Mouse (Mus musculus) liver, embryonic 16.5 days (tissue): ENCODE measurements at regions not wholly inside any gene's neighbourhood (a gene's known extent, or its start where the extent isn't known, plus 50 kb on each side); places are given as distances from the start of the nearest gene placed in this dataset.

Experiments
- ATAC-seq: fragments of 200-750 bp; cut with Nextera tagmentation; 2 replicates; pipeline ENCODE4 v1.8.0; 2017; ENCODE audit warnings: low read depth, mild to moderate bottlenecking, moderate number of reproducible peaks, moderate library complexity
- H3K27ac ChIP-seq: fragments of 300-500 bp; sonication (generic); 2 replicates; pipeline ENCODE4 v1.5.1; 2014; ENCODE audit warnings: mild to moderate bottlenecking, low read length
- H3K27me3 ChIP-seq: fragments of 300-500 bp; sonication (generic); 2 replicates; pipeline ENCODE4 v1.6.1; 2014; ENCODE audit warnings: low read depth, low read length, mixed read lengths; ENCODE audit not compliant: control insufficient read depth, insufficient read depth
- H3K36me3 ChIP-seq: fragments of 300-500 bp; sonication (generic); 2 replicates; pipeline ENCODE4 v1.6.1; 2014; ENCODE audit warnings: mild to moderate bottlenecking; ENCODE audit not compliant: control insufficient read depth, insufficient read depth
- H3K4me1 ChIP-seq: fragments of 300-500 bp; sonication (generic); 2 replicates; pipeline ENCODE4 v1.6.1; 2014; ENCODE audit warnings: low read depth, low read length, mixed read lengths; ENCODE audit not compliant: control insufficient read depth
- H3K4me2 ChIP-seq: fragments of 300-500 bp; sonication (generic); 2 replicates; pipeline ENCODE4 v1.6.1; 2014; ENCODE audit warnings: low read depth, low read length, mixed read lengths
- H3K4me3 ChIP-seq: fragments of 300-500 bp; sonication (generic); 2 replicates; pipeline ENCODE4 v1.5.1; 2014; ENCODE audit warnings: low read depth, mild to moderate bottlenecking, low read length
- H3K9ac ChIP-seq: fragments of 300-500 bp; sonication (generic); 2 replicates; pipeline ENCODE4 v1.6.1; 2014; ENCODE audit warnings: low read depth, low read length
- H3K9me3 ChIP-seq: fragments of 300-500 bp; sonication (generic); replicated peaks from 2 replicates; pipeline ENCODE4 v1.6.1; 2016; ENCODE audit warnings: low read length; ENCODE audit not compliant: control insufficient read depth
- WGBS: fragments of 180-500 bp; shearing (Covaris S2); extraction: QIAGEN DNeasy Blood & Tissue Kit; methylation state at CpG from one replicate; pipeline ENCODE4 v1.1.7; 2014; ENCODE audit not compliant: insufficient replicate concordance; 5-methylcytosine and 5-hydroxymethylcytosine counted together

- Histone ChIP-seq H3K4me3 (no peak overlapping the region), H3K4me1 (no peaks in the 10 kb centered on the region), H3K36me3 (no peaks in the 10 kb centered on the region), H3K9me3 (no peaks in the 10 kb centered on the region), H3K9ac (no peak overlapping the region), H3K27me3 (no peaks in the 10 kb centered on the region), H3K27ac (no peak overlapping the region), H3K4me2 (no peak overlapping the region)
- no peak for ATAC-seq
- 63% methylated on average over 5 of the region's 5 CpGs for WGBS
These were observed 638.5 kb upstream of the Arid1b start for GRCm38 (mm10) chr17:4355506-4356218.

- H3K27ac ChIP-seq, result no peak overlapping the region
- H3K9me3 ChIP-seq, result no peaks in the 10 kb centered on the region
- 51% methylated on average over 4 of the region's 4 CpGs for WGBS
- no peak overlapping the region for H3K4me2 ChIP-seq
- H3K4me3 ChIP-seq, result no peak overlapping the region
- no peaks in the 10 kb centered on the region for H3K4me1 ChIP-seq
- ATAC-seq, result no peak
- H3K9ac ChIP-seq, result no peak overlapping the region
- H3K36me3 ChIP-seq, result no peaks in the 10 kb centered on the region
- H3K27me3 ChIP-seq, result no peaks in the 10 kb centered on the region
These were observed 633.5 kb upstream of the Arid1b start for GRCm38 (mm10) chr17:4360413-4361320.

GRCm38 (mm10) chr17:4365811-4366210 lies 628.3 kb upstream of the Arid1b start:
- H3K4me3 ChIP-seq, result no peak overlapping the region
- H3K4me2 ChIP-seq, result no peak overlapping the region
- H3K27me3 ChIP-seq, result no peaks in the 10 kb centered on the region
- no peak overlapping the region for H3K9ac ChIP-seq
- H3K27ac ChIP-seq, result no peak overlapping the region
- no peaks in the 10 kb centered on the region for H3K36me3 ChIP-seq
- H3K4me1 ChIP-seq, result no peaks in the 10 kb centered on the region
- no peaks in the 10 kb centered on the region for H3K9me3 ChIP-seq
- ATAC-seq, result no peak

GRCm38 (mm10) chr17:4380449-4380848 lies 613.7 kb upstream of the Arid1b start:
- 82% methylated on average over 1 of the region's 1 CpGs for WGBS
- ATAC-seq, result no peak
- H3K27ac ChIP-seq, result no peak overlapping the region
- no peak overlapping the region for H3K4me3 ChIP-seq
- no peaks in the 10 kb centered on the region for H3K4me1 ChIP-seq
- H3K4me2 ChIP-seq, result no peak overlapping the region
- H3K27me3 ChIP-seq, result no peaks in the 10 kb centered on the region
- no peaks in the 10 kb centered on the region for H3K36me3 ChIP-seq
- no peaks in the 10 kb centered on the region for H3K9me3 ChIP-seq
- no peak overlapping the region for H3K9ac ChIP-seq

- Histone ChIP-seq H3K4me2 (no peak overlapping the region), H3K4me1 (no peaks in the 10 kb centered on the region), H3K27me3 (no peaks in the 10 kb centered on the region), H3K27ac (no peak overlapping the region), H3K4me3 (no peak overlapping the region), H3K9me3 (no peaks in the 10 kb centered on the region), H3K36me3 (no peaks in the 10 kb centered on the region), H3K9ac (no peak overlapping the region)
- ATAC-seq, result peak; percentile 53
These were observed 613.3 kb upstream of the Arid1b start for GRCm38 (mm10) chr17:4380873-4381272.

- no peak overlapping the region for H3K9ac ChIP-seq
- H3K4me2 ChIP-seq, result no peak overlapping the region
- ATAC-seq, result no peak
- H3K27me3 ChIP-seq, result no peaks in the 10 kb centered on the region
- 69% methylated on average over 13 of the region's 13 CpGs for WGBS
- H3K36me3 ChIP-seq, result no peaks in the 10 kb centered on the region
- no peak overlapping the region for H3K4me3 ChIP-seq
- no peaks in the 10 kb centered on the region for H3K4me1 ChIP-seq
- no peak overlapping the region for H3K27ac ChIP-seq
- H3K9me3 ChIP-seq, result no peaks in the 10 kb centered on the region
These were observed 612.0 kb upstream of the Arid1b start for GRCm38 (mm10) chr17:4381896-4382685.

GRCm38 (mm10) chr17:4382716-4383115 lies 611.4 kb upstream of the Arid1b start:
- ATAC-seq, result no peak
- Histone ChIP-seq H3K4me1 (no peaks in the 10 kb centered on the region), H3K27me3 (no peaks in the 10 kb centered on the region), H3K36me3 (no peaks in the 10 kb centered on the region), H3K4me3 (no peak overlapping the region), H3K9ac (no peak overlapping the region), H3K27ac (no peak overlapping the region), H3K4me2 (no peak overlapping the region), H3K9me3 (no peaks in the 10 kb centered on the region)

- Histone ChIP-seq H3K27me3 (no peaks in the 10 kb centered on the region), H3K4me3 (no peak overlapping the region), H3K9me3 (no peaks in the 10 kb centered on the region), H3K27ac (no peak overlapping the region), H3K4me1 (no peaks in the 10 kb centered on the region), H3K36me3 (no peaks in the 10 kb centered on the region), H3K9ac (no peak overlapping the region), H3K4me2 (no peak overlapping the region)
- 65% methylated on average over 4 of the region's 4 CpGs for WGBS
- ATAC-seq, result no peak
These were observed 606.5 kb upstream of the Arid1b start for GRCm38 (mm10) chr17:4387616-4388015.

GRCm38 (mm10) chr17:4390012-4390411 lies 604.1 kb upstream of the Arid1b start:
- Histone ChIP-seq H3K4me3 (no peak overlapping the region), H3K9ac (no peak overlapping the region), H3K4me1 (no peaks in the 10 kb centered on the region), H3K27me3 (no peaks in the 10 kb centered on the region), H3K27ac (no peak overlapping the region), H3K4me2 (no peak overlapping the region), H3K36me3 (no peaks in the 10 kb centered on the region), H3K9me3 (no peaks in the 10 kb centered on the region)
- 59% methylated on average over 4 of the region's 4 CpGs for WGBS
- ATAC-seq, result no peak
